Mouse (Mus musculus) liver, postnatal 0 days (tissue): ENCODE results near the gene Nxf1.

ENCODE experiments used
- CTCF ChIP-seq: sonication (generic); IDR thresholded peaks from 2 replicates; pipeline ENCODE4 v1.5.1; 2016; ENCODE audit warnings: antibody characterized with exemption, low read depth
- EP300 ChIP-seq: IDR thresholded peaks from 2 replicates; pipeline ENCODE4 v1.6.1; 2016; ENCODE audit warnings: antibody characterized with exemption, low read depth, mild to moderate bottlenecking

DNA sequence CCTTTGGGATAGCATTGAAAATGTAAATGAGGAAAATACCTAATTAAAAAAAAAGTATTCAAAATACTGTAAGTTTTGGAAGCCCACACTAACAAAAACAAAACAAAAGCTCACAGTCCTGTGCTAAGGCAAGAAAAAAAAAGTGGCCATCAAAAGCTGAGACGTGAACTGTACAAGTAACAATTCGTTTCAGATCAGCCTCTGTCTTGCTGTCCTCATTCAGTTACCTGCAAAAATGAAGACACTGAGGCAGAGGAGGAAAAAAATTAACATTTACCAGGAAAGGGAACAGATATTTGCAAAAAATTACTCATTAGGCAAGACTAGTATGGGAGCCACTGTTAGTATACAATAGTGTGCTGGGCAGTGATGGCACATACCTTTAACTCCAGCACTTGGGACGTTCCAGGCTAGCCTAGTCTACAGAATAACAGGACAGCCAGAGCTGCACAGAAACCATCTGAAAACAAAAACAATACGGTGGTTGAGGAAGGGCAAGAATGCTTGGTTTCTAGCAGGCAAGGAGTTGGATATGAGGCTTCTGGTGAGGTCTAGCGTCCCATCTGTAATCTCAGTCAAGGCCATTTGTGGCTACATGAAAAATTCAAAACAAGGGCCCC, 29.3 kb upstream of the Nxf1 start:
- TF ChIP-seq CTCF (no peak), EP300 (no peak)
